Mouse (Mus musculus): ENCODE data around the gene Foxl1. TPM values are rescaled to one million over a fixed set of nuclear protein-coding genes. Genes with fewer than 3 reads are reported as not detected.

Foxl1 gene
- total and polyA plus RNA-seq, 3 experiments: 0.04 TPM; not detected in 2

- peaks cover 57% of the 10 kb centered on the region for H3K27me3 ChIP-seq (replicated peaks)
- dilution Hi-C loops (cut with MboI; ENCODE audit: extremely low pct_ligation_motif_present, extremely low pct_unique_long_range_greater_than_20kb, low sequenced_read_pairs) (no loop called here), in situ Hi-C loops (cut with MboI; ENCODE audit: low pct_ligation_motif_present, low pct_unique_long_range_greater_than_20kb, low sequenced_read_pairs) (no loop called here)
- H3K36me3 ChIP-seq (replicated peaks in 1 of 2; ENCODE audit: control insufficient read depth in 1 of 2, insufficient read depth in 1 of 2, low read length in 1 of 2): no peaks in the 10 kb centered on the region
- H3K9me3 ChIP-seq (replicated peaks; ENCODE audit: low read length): no peaks in the 10 kb centered on the region
- TF ChIP-seq NRF1 (IDR thresholded peaks at IDR 0.05; ENCODE audit: low read depth, low read length): no peak
- TF ChIP-seq ZKSCAN1 (IDR thresholded peaks at IDR 0.05; ENCODE audit: borderline replicate concordance, low read depth, low read length): no peak
- no peak overlapping the region for H3K27ac ChIP-seq (ENCODE audit: insufficient read depth, low read depth)
- no peak overlapping the region for H3K4me3 ChIP-seq (replicated peaks in 1 of 3; ENCODE audit: low read depth in 2 of 3, low read length in 2 of 3, poor library complexity in 1 of 3)
- no peak overlapping the region for H3K4me2 ChIP-seq (ENCODE audit: insufficient read depth, low read depth, poor library complexity, severe bottlenecking)
- no peaks in the 10 kb centered on the region for H3K79me2 ChIP-seq (replicated peaks; ENCODE audit: control insufficient read depth, extremely low read depth, insufficient read depth, poor library complexity, severe bottlenecking)
- no peak for DNase-seq (ENCODE audit: extremely low read depth)
- H3K4me1 ChIP-seq (ENCODE audit: control insufficient read depth in 1 of 2, insufficient read depth in 2 of 2): peaks cover 7 to 14% of the 10 kb centered on the region in 2 experiments
- no peak overlapping the region for H3K9ac ChIP-seq (ENCODE audit: insufficient read depth, low read depth)
These were observed 3.0 kb upstream of the Foxl1 start for GRCm38 (mm10) chr8:121124547-121125239.

- no peak for DNase-seq (ENCODE audit: extremely low read depth)
- H3K4me3 ChIP-seq (replicated peaks in 1 of 3; ENCODE audit: low read depth in 2 of 3, low read length in 2 of 3, poor library complexity in 1 of 3): no peak overlapping the region
- peaks cover 7 to 14% of the 10 kb centered on the region in 2 experiments for H3K4me1 ChIP-seq (ENCODE audit: control insufficient read depth in 1 of 2, insufficient read depth in 2 of 2)
- H3K36me3 ChIP-seq (replicated peaks in 1 of 2; ENCODE audit: control insufficient read depth in 1 of 2, insufficient read depth in 1 of 2, low read length in 1 of 2): no peaks in the 10 kb centered on the region
- TF ChIP-seq USF2 (conservative IDR thresholded peaks at IDR 0.05; ENCODE audit: low read depth, low read length) (no peak), GABPA (IDR thresholded peaks at IDR 0.05; ENCODE audit: insufficient replicate concordance, low read depth, low read length) (no peak), POLR2AphosphoS2 (IDR thresholded peaks at IDR 0.05; ENCODE audit: low read depth, low read length) (no peak), ZKSCAN1 (IDR thresholded peaks at IDR 0.05; ENCODE audit: borderline replicate concordance, low read depth, low read length) (no peak), BHLHE40 (IDR thresholded peaks at IDR 0.05; ENCODE audit: low read depth, low read length) (no peak), ETS1 (conservative IDR thresholded peaks at IDR 0.05; ENCODE audit: low read depth, low read length) (no peak), HCFC1 (IDR thresholded peaks at IDR 0.05; ENCODE audit: low read depth, low read length) (no peak), ZNF384 (IDR thresholded peaks at IDR 0.05; ENCODE audit: low read depth, low read length) (no peak), JUND (conservative IDR thresholded peaks at IDR 0.05; ENCODE audit: low read depth, low read length) (no peak), SMC3 (IDR thresholded peaks at IDR 0.05; ENCODE audit: low read depth, low read length) (no peak), CTCF (conservative IDR thresholded peaks at IDR 0.05 in 1 of 2, IDR thresholded peaks at IDR 0.05 in 1 of 2; ENCODE audit: low read depth in 2 of 2, low read length in 2 of 2) (no peak), CHD1 (IDR thresholded peaks at IDR 0.05; ENCODE audit: low read depth, low read length) (no peak), MXI1 (IDR thresholded peaks at IDR 0.05; ENCODE audit: low read depth, low read length) (no peak), TCF12 (IDR thresholded peaks at IDR 0.05; ENCODE audit: low read depth, low read length) (no peak), TBP (conservative IDR thresholded peaks at IDR 0.05; ENCODE audit: low read depth, low read length) (no peak), MAX (IDR thresholded peaks at IDR 0.05; ENCODE audit: low read length) (no peak), RAD21 (IDR thresholded peaks at IDR 0.05; ENCODE audit: low read depth, low read length) (no peak), ZC3H11A (IDR thresholded peaks at IDR 0.05; ENCODE audit: low read depth, low read length) (no peak), CHD2 (IDR thresholded peaks at IDR 0.05; ENCODE audit: low read length) (no peak), JUN (IDR thresholded peaks at IDR 0.05; ENCODE audit: insufficient read depth, low read depth, low read length) (no peak)
- dilution Hi-C loops (cut with MboI; ENCODE audit: extremely low pct_ligation_motif_present, extremely low pct_unique_long_range_greater_than_20kb, low sequenced_read_pairs) (no loop called here), in situ Hi-C loops (cut with MboI; ENCODE audit: low pct_ligation_motif_present, low pct_unique_long_range_greater_than_20kb, low sequenced_read_pairs) (no loop called here)
- H3K9ac ChIP-seq (ENCODE audit: insufficient read depth, low read depth): no peak overlapping the region
- no peak overlapping the region for H3K27ac ChIP-seq (ENCODE audit: insufficient read depth, low read depth)
- H3K9me3 ChIP-seq (replicated peaks; ENCODE audit: low read length): no peaks in the 10 kb centered on the region
- no peaks in the 10 kb centered on the region for H3K79me2 ChIP-seq (replicated peaks; ENCODE audit: control insufficient read depth, extremely low read depth, insufficient read depth, poor library complexity, severe bottlenecking)
- peaks cover 53% of the 10 kb centered on the region for H3K27me3 ChIP-seq (replicated peaks)
- H3K4me2 ChIP-seq (ENCODE audit: insufficient read depth, low read depth, poor library complexity, severe bottlenecking): no peak overlapping the region
These were observed 2.3 kb upstream of the Foxl1 start for GRCm38 (mm10) chr8:121125311-121125876.

Data from CH12.LX (cell line).